Mouse (Mus musculus) spleen, adult 2 months (tissue): Measurements from ENCODE around the gene Hoxc11. TPM values are rescaled to one million over a fixed set of nuclear protein-coding genes. Genes with fewer than 3 reads are reported as not detected.

Experiments
- DNase-seq, 2 experiments: peaks; one replicate each; pipeline versions ENCODE4 v3.0.0 to v3.0.0-alpha.2; 2012 to 2021; ENCODE audit warnings: low spot score in 2 of 2, low read depth in 1 of 2
- H3K27ac ChIP-seq: fragments of 200-500 bp; 2 replicates; pipeline ENCODE4 v1.5.1; 2012; ENCODE audit warnings: low read length, inconsistent platforms; ENCODE audit not compliant: insufficient read depth
- H3K27me3 ChIP-seq: fragments of 200-500 bp; 2 replicates; pipeline ENCODE4 v1.6.1; 2012; ENCODE audit warnings: mild to moderate bottlenecking, moderate library complexity, low read length, inconsistent platforms; ENCODE audit not compliant: control insufficient read depth, insufficient read depth
- H3K36me3 ChIP-seq: fragments of 200-500 bp; 2 replicates; pipeline ENCODE4 v1.6.1; 2012; ENCODE audit warnings: mild to moderate bottlenecking, low read length, inconsistent platforms; ENCODE audit not compliant: control insufficient read depth, insufficient read depth
- H3K4me1 ChIP-seq: fragments of 200-500 bp; 2 replicates; pipeline ENCODE4 v1.6.1; 2011; ENCODE audit warnings: inconsistent platforms; ENCODE audit not compliant: control insufficient read depth, insufficient read depth, insufficient read length
- H3K4me3 ChIP-seq: fragments of 200-500 bp; 2 replicates; pipeline ENCODE4 v1.5.1; 2011; ENCODE audit warnings: mild to moderate bottlenecking, inconsistent platforms; ENCODE audit not compliant: insufficient read depth, insufficient read length; ENCODE audit errors: extremely low read depth
- CTCF ChIP-seq: fragments of 200-500 bp; IDR thresholded peaks from 2 replicates; pipeline ENCODE4 v1.5.1; 2011; ENCODE audit warnings: mild to moderate bottlenecking, inconsistent platforms; ENCODE audit not compliant: insufficient read depth, insufficient read length, insufficient replicate concordance; ENCODE audit errors: extremely low read depth
- POLR2A ChIP-seq: fragments of 200-500 bp; IDR thresholded peaks from 2 replicates; pipeline ENCODE4 v1.6.1; 2011; ENCODE audit warnings: low read depth, low read length, inconsistent platforms
- WGBS: fragments of 180-500 bp; shearing (Covaris S2); methylation state at CpG from one replicate; pipeline ENCODE4 v1.1.7; 2018; 5-methylcytosine and 5-hydroxymethylcytosine counted together
- polyA plus RNA-seq: library from polyadenylated mRNA; depleted of rRNA; stranded (reverse); fragments of >200 nt; gene quantifications from 2 replicates; pipeline ENCODE4 v1.2.3, GENCODE M21; 2012

The Hoxc11 gene
- polyA plus RNA-seq, 1 experiment: not detected

- WGBS: 15% methylated on average over 16 of the region's 16 CpGs
- DNase-seq: no peak
- Histone ChIP-seq H3K27me3 (peaks cover 54% of the 10 kb centered on the region), H3K36me3 (no peaks in the 10 kb centered on the region), H3K4me3 (peak overlapping the region; percentile 42), H3K27ac (no peak overlapping the region), H3K4me1 (peaks cover 15% of the 10 kb centered on the region)
- TF ChIP-seq CTCF (no peak), POLR2A (no peak)
These were observed 23.3 kb downstream of the Hoxc11 start for GRCm38 (mm10) chr15:102977423-102977974.

- no peak for DNase-seq
- Histone ChIP-seq H3K36me3 (no peaks in the 10 kb centered on the region), H3K4me3 (no peak overlapping the region), H3K27ac (no peak overlapping the region), H3K27me3 (peaks cover 53% of the 10 kb centered on the region), H3K4me1 (peaks cover 15% of the 10 kb centered on the region)
- WGBS: 4% methylated on average over 13 of the region's 13 CpGs
- TF ChIP-seq CTCF (no peak), POLR2A (no peak)
These were observed 24.6 kb downstream of the Hoxc11 start for GRCm38 (mm10) chr15:102978615-102979515.

GRCm38 (mm10) chr15:102979936-102980335, 25.7 kb downstream of the Hoxc11 start:
- DNase-seq: no peak
- Histone ChIP-seq H3K27me3 (peaks cover 52% of the 10 kb centered on the region), H3K27ac (no peak overlapping the region), H3K4me1 (peaks cover 15% of the 10 kb centered on the region), H3K36me3 (no peaks in the 10 kb centered on the region), H3K4me3 (no peak overlapping the region)
- TF ChIP-seq CTCF (no peak), POLR2A (no peak)
- 19% methylated on average over 1 of the region's 1 CpGs for WGBS

GRCm38 (mm10) chr15:102980352-102980751, 26.1 kb downstream of the Hoxc11 start:
- WGBS: 19% methylated on average over 11 of the region's 11 CpGs

GRCm38 (mm10) chr15:102980912-102981311, 26.7 kb downstream of the Hoxc11 start:
- Histone ChIP-seq H3K27ac (no peak overlapping the region), H3K27me3 (peaks cover 48% of the 10 kb centered on the region), H3K4me1 (peaks cover 15% of the 10 kb centered on the region), H3K36me3 (no peaks in the 10 kb centered on the region), H3K4me3 (no peak overlapping the region)
- 8% methylated on average over 14 of the region's 14 CpGs for WGBS
- TF ChIP-seq POLR2A: no peak
- TF ChIP-seq CTCF: no peak
- DNase-seq: no peak

More at GRCm38 (mm10) chr15:102980352-102980751, 26.1 kb downstream of the Hoxc11 start:
- DNase-seq: no peak
- Histone ChIP-seq H3K27me3 (peaks cover 52% of the 10 kb centered on the region), H3K4me1 (peaks cover 15% of the 10 kb centered on the region), H3K36me3 (no peaks in the 10 kb centered on the region), H3K4me3 (no peak overlapping the region), H3K27ac (no peak overlapping the region)
- no peak for TF ChIP-seq CTCF

- 3% methylated on average over 88 of the region's 88 CpGs for WGBS
These were observed 27.4 kb downstream of the Hoxc11 start for GRCm38 (mm10) chr15:102981379-102982288.

More at GRCm38 (mm10) chr15:102981379-102982288, 27.4 kb downstream of the Hoxc11 start:
- H3K27me3 ChIP-seq: peaks cover 46% of the 10 kb centered on the region
- peaks cover 11% of the 10 kb centered on the region for H3K4me1 ChIP-seq
- no peak for TF ChIP-seq CTCF
- TF ChIP-seq POLR2A: no peak
- no peak for DNase-seq
- H3K4me3 ChIP-seq: no peak overlapping the region; the same call in 1 of the 2 replicates
- no peaks in the 10 kb centered on the region for H3K36me3 ChIP-seq
- no peak overlapping the region for H3K27ac ChIP-seq
